Mouse (Mus musculus) erythroblast, adult 5-6 weeks (primary cell): ENCODE data around the gene Olfr808. TPM values are rescaled to one million over a fixed set of nuclear protein-coding genes. Genes with fewer than 3 reads are reported as not detected.

Experiments used
- ATAC-seq: replicated peaks from 2 replicates; pipeline ENCODE4 v1.8.0; 2016; ENCODE audit warnings: moderate number of reproducible peaks, mild to moderate bottlenecking, moderate TSS enrichment, inconsistent platforms; ENCODE audit not compliant: poor library complexity, low FRiP score, severe bottlenecking
- total RNA-seq, 2 experiments: library from RNA; stranded (forward) in 1 of 2; stranded (reverse) in 1 of 2; fragments of 150-400 nt in 1 of 2; fragments of 200-764, 138-1000 nt in 1 of 2; gene quantifications; 2 replicates each; pipeline versions ENCODE4 v1.2.3 to v1.2.4; 2015 to 2017; ENCODE audit warnings: low replicate concordance in 2 of 2

The Olfr808 gene
- total RNA-seq (2015; ENCODE audit: low replicate concordance) (not detected in 2 replicates), total RNA-seq (2017; ENCODE audit: low replicate concordance) (not detected in 2 replicates)

DNA sequence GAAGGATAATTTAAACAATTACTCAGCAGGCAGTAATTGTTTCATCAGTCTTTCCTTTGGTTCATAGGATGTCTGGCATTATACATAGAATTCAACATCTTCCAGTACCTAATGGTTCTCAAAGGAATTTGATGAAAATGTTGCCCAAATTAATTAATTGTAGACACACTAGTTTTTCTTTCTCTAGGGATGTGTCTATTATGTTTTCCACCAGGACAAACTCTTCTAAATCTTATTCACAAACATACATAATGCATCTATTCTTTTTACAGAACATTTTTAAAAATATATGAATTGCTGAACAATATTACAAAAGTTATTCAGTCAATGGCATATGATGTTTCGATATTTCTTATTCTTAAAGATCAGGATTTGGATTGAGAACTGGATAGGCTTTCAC lies at the start of gene Olfr808:
Gene Olfr808 (plus strand): TSS at position 301 of the 400 bp plus-strand sequence.
- ATAC-seq, result no peak

DNA sequence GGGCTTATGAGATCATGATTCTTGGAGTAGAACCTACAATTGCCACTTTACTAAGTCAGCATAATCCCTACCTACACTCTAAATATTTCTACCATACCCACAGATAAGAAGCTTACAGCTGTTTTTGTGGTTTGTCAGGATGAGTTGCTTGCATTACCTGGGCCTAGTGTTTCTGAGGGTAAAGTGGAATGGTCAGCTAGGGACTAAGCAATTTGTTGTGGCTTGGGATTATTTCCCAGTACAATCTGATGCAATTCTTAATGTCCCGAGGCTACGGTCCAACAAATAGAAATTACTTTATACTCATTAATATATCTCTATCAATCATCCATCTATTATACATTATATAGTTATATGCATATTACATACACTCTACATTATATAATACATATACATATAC lies 36.0 kb upstream of the Olfr808 start, which contains the start of gene Olfr805:
Gene Olfr805 (minus strand): TSS at position 101 of the 400 bp plus-strand sequence.
- ATAC-seq, result no peak

DNA sequence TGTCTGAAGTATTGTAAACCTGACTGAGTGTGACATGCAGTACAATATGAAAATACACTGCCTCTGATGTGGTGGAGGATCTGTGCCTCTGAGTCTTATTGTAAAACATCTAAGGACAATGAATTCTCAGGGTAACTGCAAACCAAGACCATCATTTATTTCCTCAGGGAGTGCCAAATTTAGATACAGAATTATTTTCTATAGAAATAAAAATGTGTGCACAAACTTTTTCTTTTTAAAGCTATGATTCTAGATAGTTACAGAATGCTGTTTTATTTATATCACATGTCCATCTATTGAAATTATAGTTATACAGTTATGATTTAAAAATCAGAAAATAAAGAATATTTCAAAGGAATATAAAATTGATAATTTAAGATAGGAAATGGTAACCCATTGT lies 23.5 kb upstream of the Olfr808 start, which contains the start of gene Olfr806:
Gene Olfr806 (minus strand): TSS at position 101 of the 400 bp plus-strand sequence.
- ATAC-seq, result no peak

DNA sequence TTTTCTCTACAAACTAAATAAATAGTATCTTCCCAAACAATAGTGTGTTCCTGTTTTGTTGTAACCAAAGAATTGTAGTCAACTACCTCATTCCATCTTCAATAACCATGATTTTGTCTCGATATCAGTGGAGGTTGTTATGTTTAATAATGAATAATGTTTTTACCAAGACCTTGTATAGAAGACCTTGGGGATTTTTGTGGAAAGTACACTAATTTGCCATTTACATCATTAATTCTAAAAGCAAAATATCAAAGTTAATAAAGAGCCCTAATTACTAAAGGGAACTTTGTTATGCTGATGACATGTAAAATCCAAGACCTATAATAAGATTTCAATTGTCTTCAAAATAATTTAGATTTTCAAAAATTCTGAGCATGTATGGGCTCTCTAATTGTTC lies 7.6 kb upstream of the Olfr808 start, which contains the start of gene Olfr807:
Gene Olfr807 (minus strand): TSS at position 101 of the 400 bp plus-strand sequence.
- no peak for ATAC-seq

DNA sequence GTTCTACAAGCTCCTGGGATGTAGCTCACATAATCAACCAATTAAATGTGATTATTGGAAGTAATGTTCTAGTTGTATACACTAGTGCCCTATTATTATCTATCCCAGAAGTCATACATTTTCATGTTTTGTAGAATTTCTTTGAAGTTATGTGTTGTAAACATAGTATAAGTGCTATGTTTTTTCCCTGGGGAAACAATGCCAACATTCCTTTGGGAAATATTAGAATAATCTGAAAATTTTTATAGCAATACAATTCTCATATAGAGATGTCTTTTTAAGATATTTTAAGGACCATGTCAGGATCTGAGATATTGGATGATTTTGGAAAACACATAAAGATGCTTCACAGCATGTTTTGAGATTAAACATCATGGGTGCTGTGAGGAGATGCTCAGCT lies 9.1 kb downstream of the Olfr808 start, which contains the start of gene Olfr809:
Gene Olfr809 (plus strand): TSS at position 301 of the 400 bp plus-strand sequence.
- ATAC-seq, result no peak

DNA sequence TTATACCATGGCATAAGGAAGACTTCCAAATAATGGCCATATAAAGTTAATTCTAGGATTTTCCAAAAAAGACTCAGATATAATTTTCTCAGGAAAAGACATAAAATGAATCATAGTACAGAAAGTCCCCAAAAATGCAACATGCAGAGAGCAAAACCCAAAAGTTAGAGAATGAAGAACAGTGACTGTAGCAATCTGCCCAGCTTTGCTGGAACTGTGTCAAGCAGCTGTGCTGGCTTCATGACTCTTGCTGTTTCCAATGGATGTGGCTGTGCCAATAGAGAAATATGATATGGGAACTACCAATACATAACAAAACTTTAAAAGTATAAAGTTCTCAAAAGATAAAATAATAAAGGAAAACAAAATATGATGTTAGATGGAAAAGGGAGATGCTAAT lies 12.8 kb downstream of the Olfr808 start:
- ATAC-seq, result no peak

DNA sequence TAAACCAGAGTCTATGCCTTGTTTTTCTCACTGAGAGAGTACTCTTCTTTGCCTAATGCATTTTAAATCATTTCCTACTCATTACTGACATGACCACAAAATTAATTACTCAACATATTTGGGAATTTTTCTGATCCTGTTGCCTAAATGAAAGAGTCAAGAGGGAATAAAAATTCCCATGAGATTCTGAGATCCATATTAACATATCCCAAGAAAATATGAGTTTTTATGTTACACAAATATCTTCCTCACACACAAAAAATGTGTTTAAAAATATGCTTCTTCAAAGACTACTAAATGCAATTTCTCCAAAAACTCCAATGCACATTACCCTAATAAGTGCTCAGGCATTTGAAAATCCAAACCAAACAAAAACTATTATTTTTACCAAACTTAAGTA lies 29.5 kb downstream of the Olfr808 start, which contains the start of gene Olfr810:
Gene Olfr810 (minus strand): TSS at position 101 of the 400 bp plus-strand sequence.
- ATAC-seq, result no peak

DNA sequence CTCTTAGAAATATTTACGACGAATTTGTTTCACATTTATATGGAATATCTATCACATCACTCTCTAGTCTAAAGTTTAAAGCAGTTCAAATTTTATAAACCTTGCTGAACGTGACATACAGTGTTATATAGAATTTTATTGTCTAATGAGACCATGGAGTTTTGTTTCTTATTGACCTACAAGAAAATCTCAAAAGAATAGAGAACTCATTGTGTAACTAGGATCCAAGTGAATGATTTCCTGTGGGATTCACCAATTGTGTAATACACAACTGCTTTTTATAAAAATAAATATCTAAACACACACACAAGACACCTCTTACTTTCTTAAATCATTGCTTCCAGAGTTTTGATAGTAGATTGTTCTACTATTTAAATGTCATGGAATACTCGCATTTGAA lies 39.0 kb downstream of the Olfr808 start, which contains the start of gene Olfr811:
Gene Olfr811 (minus strand): TSS at position 101 of the 400 bp plus-strand sequence.
- ATAC-seq, result no peak

Other genes with a start within 250 kb of the Olfr808 start
- gene Olfr791, start 243.7 kb upstream of the Olfr808 start, total RNA-seq (2015; ENCODE audit: low replicate concordance), result not detected in 2 replicates
- not detected in 2 replicates for gene Olfr791, start 243.7 kb upstream of the Olfr808 start, total RNA-seq (2017; ENCODE audit: low replicate concordance)
- gene Olfr792, start 226.3 kb upstream of the Olfr808 start, total RNA-seq (2015; ENCODE audit: low replicate concordance), result not detected in 2 replicates
- not detected in 2 replicates for gene Olfr792, start 226.3 kb upstream of the Olfr808 start, total RNA-seq (2017; ENCODE audit: low replicate concordance)
- gene Olfr794, start 197.8 kb upstream of the Olfr808 start, total RNA-seq (2015; ENCODE audit: low replicate concordance), result not detected in 2 replicates
- not detected in 2 replicates for gene Olfr794, start 197.8 kb upstream of the Olfr808 start, total RNA-seq (2017; ENCODE audit: low replicate concordance)
- not detected in 2 replicates for gene Olfr796, start 152.9 kb upstream of the Olfr808 start, total RNA-seq (2015; ENCODE audit: low replicate concordance)
- not detected in 2 replicates for gene Olfr796, start 152.9 kb upstream of the Olfr808 start, total RNA-seq (2017; ENCODE audit: low replicate concordance)
- gene Olfr798, start 137.5 kb upstream of the Olfr808 start, total RNA-seq (2015; ENCODE audit: low replicate concordance), result not detected in 2 replicates
- not detected in 2 replicates for gene Olfr798, start 137.5 kb upstream of the Olfr808 start, total RNA-seq (2017; ENCODE audit: low replicate concordance)
- not detected in 2 replicates for gene Olfr799, start 128.0 kb upstream of the Olfr808 start, total RNA-seq (2015; ENCODE audit: low replicate concordance)
- gene Olfr799, start 128.0 kb upstream of the Olfr808 start, total RNA-seq (2017; ENCODE audit: low replicate concordance), result not detected in 2 replicates
- not detected in 2 replicates for gene Olfr800, start 107.8 kb upstream of the Olfr808 start, total RNA-seq (2015; ENCODE audit: low replicate concordance)
- not detected in 2 replicates for gene Olfr800, start 107.8 kb upstream of the Olfr808 start, total RNA-seq (2017; ENCODE audit: low replicate concordance)
- gene Olfr801, start 91.6 kb upstream of the Olfr808 start, total RNA-seq (2015; ENCODE audit: low replicate concordance), result not detected in 2 replicates
- gene Olfr801, start 91.6 kb upstream of the Olfr808 start, total RNA-seq (2017; ENCODE audit: low replicate concordance), result not detected in 2 replicates
- gene Olfr802, start 77.3 kb upstream of the Olfr808 start, total RNA-seq (2015; ENCODE audit: low replicate concordance), result not detected in 2 replicates
- gene Olfr802, start 77.3 kb upstream of the Olfr808 start, total RNA-seq (2017; ENCODE audit: low replicate concordance), result 0.14 TPM in 1 of 2 replicates, not detected in the other
- not detected in 2 replicates for gene Olfr803, start 71.2 kb upstream of the Olfr808 start, total RNA-seq (2015; ENCODE audit: low replicate concordance)
- not detected in 2 replicates for gene Olfr803, start 71.2 kb upstream of the Olfr808 start, total RNA-seq (2017; ENCODE audit: low replicate concordance)
- gene Olfr804, start 62.3 kb upstream of the Olfr808 start, total RNA-seq (2015; ENCODE audit: low replicate concordance), result not detected in 2 replicates
- 0.28 TPM in 1 of 2 replicates, not detected in the other for gene Olfr804, start 62.3 kb upstream of the Olfr808 start, total RNA-seq (2017; ENCODE audit: low replicate concordance)
- not detected in 2 replicates for gene Olfr805, start 36.1 kb upstream of the Olfr808 start, total RNA-seq (2015; ENCODE audit: low replicate concordance)
- gene Olfr805, start 36.1 kb upstream of the Olfr808 start, total RNA-seq (2017; ENCODE audit: low replicate concordance), result not detected in 2 replicates
- not detected in 2 replicates for gene Olfr806, start 23.6 kb upstream of the Olfr808 start, total RNA-seq (2015; ENCODE audit: low replicate concordance)
- 0.56 TPM in 1 of 2 replicates, not detected in the other for gene Olfr806, start 23.6 kb upstream of the Olfr808 start, total RNA-seq (2017; ENCODE audit: low replicate concordance)
- gene Olfr807, start 7.7 kb upstream of the Olfr808 start, total RNA-seq (2015; ENCODE audit: low replicate concordance), result not detected in 2 replicates
- gene Olfr807, start 7.7 kb upstream of the Olfr808 start, total RNA-seq (2017; ENCODE audit: low replicate concordance), result not detected in 2 replicates
- gene Olfr809, start 9.2 kb downstream of the Olfr808 start, total RNA-seq (2015; ENCODE audit: low replicate concordance), result not detected in 2 replicates
- gene Olfr809, start 9.2 kb downstream of the Olfr808 start, total RNA-seq (2017; ENCODE audit: low replicate concordance), result 0.43 TPM in 1 of 2 replicates, not detected in the other
- not detected in 2 replicates for gene Olfr810, start 29.4 kb downstream of the Olfr808 start, total RNA-seq (2015; ENCODE audit: low replicate concordance)
- not detected in 2 replicates for gene Olfr810, start 29.4 kb downstream of the Olfr808 start, total RNA-seq (2017; ENCODE audit: low replicate concordance)
- not detected in 2 replicates for gene Olfr811, start 38.9 kb downstream of the Olfr808 start, total RNA-seq (2015; ENCODE audit: low replicate concordance)
- not detected in 2 replicates for gene Olfr811, start 38.9 kb downstream of the Olfr808 start, total RNA-seq (2017; ENCODE audit: low replicate concordance)
- not detected in 2 replicates for gene Olfr812, start 80.6 kb downstream of the Olfr808 start, total RNA-seq (2015; ENCODE audit: low replicate concordance)
- gene Olfr812, start 80.6 kb downstream of the Olfr808 start, total RNA-seq (2017; ENCODE audit: low replicate concordance), result not detected in 2 replicates
- gene Olfr813, start 89.9 kb downstream of the Olfr808 start, total RNA-seq (2015; ENCODE audit: low replicate concordance), result not detected in 2 replicates
- gene Olfr813, start 89.9 kb downstream of the Olfr808 start, total RNA-seq (2017; ENCODE audit: low replicate concordance), result not detected in 2 replicates
- gene Olfr814, start 114.4 kb downstream of the Olfr808 start, total RNA-seq (2015; ENCODE audit: low replicate concordance), result not detected in 2 replicates
- gene Olfr814, start 114.4 kb downstream of the Olfr808 start, total RNA-seq (2017; ENCODE audit: low replicate concordance), result not detected in 2 replicates
- not detected in 2 replicates for gene Olfr815, start 140.4 kb downstream of the Olfr808 start, total RNA-seq (2015; ENCODE audit: low replicate concordance)
- gene Olfr815, start 140.4 kb downstream of the Olfr808 start, total RNA-seq (2017; ENCODE audit: low replicate concordance), result not detected in 2 replicates
- not detected in 2 replicates for gene Olfr816, start 150.1 kb downstream of the Olfr808 start, total RNA-seq (2015; ENCODE audit: low replicate concordance)
- 0.26 TPM in 1 of 2 replicates, not detected in the other for gene Olfr816, start 150.1 kb downstream of the Olfr808 start, total RNA-seq (2017; ENCODE audit: low replicate concordance)
- gene Olfr818, start 183.6 kb downstream of the Olfr808 start, total RNA-seq (2015; ENCODE audit: low replicate concordance), result not detected in 2 replicates
- gene Olfr818, start 183.6 kb downstream of the Olfr808 start, total RNA-seq (2017; ENCODE audit: low replicate concordance), result 3.1 TPM in 1 of 2 replicates, not detected in the other
- not detected in 2 replicates for gene Olfr819, start 201.8 kb downstream of the Olfr808 start, total RNA-seq (2015; ENCODE audit: low replicate concordance)
- not detected in 2 replicates for gene Olfr819, start 201.8 kb downstream of the Olfr808 start, total RNA-seq (2017; ENCODE audit: low replicate concordance)
- gene Olfr247, start 210.7 kb downstream of the Olfr808 start, total RNA-seq (2015; ENCODE audit: low replicate concordance), result not detected in 2 replicates
- gene Olfr247, start 210.7 kb downstream of the Olfr808 start, total RNA-seq (2017; ENCODE audit: low replicate concordance), result 0.85 TPM in 1 of 2 replicates, not detected in the other
- not detected in 2 replicates for gene Gm10310, start 219.6 kb downstream of the Olfr808 start, total RNA-seq (2015; ENCODE audit: low replicate concordance)
- gene Gm10310, start 219.6 kb downstream of the Olfr808 start, total RNA-seq (2017; ENCODE audit: low replicate concordance), result 0.84 TPM in 1 of 2 replicates, not detected in the other
- gene Olfr820, start 247.1 kb downstream of the Olfr808 start, total RNA-seq (2015; ENCODE audit: low replicate concordance), result not detected in 2 replicates
- not detected in 2 replicates for gene Olfr820, start 247.1 kb downstream of the Olfr808 start, total RNA-seq (2017; ENCODE audit: low replicate concordance)